Mouse (Mus musculus) cerebellum, postnatal 4 days (tissue): ENCODE results near the gene Sat2.
A peak's percentile ranks its signal among the peaks of the same experiment; 100 is the strongest.

Experiments used
- DNase-seq, 2 experiments: peaks; one replicate each; pipeline ENCODE4 v3.0.0; 2022; ENCODE audit warnings: low spot score in 2 of 2, mixed read lengths in 1 of 2

Gene Sat2

GRCm38 (mm10) chr11:69670786-69671725 is 49.2 kb downstream of the Sat2 start:
- peak; percentile 95 for DNase-seq

GRCm38 (mm10) chr11:69671726-69672124 is 49.9 kb downstream of the Sat2 start:
- DNase-seq: no peak

- peak; percentile 100 for DNase-seq
Observed at GRCm38 (mm10) chr11:69672211-69672706, 50.4 kb downstream of the Sat2 start, which contains the start of gene Eif4a1. Eif4a1 (minus strand) TSS chr11:69672423.
